Mouse (Mus musculus): ENCODE results near the gene Ostf1.

DNA sequence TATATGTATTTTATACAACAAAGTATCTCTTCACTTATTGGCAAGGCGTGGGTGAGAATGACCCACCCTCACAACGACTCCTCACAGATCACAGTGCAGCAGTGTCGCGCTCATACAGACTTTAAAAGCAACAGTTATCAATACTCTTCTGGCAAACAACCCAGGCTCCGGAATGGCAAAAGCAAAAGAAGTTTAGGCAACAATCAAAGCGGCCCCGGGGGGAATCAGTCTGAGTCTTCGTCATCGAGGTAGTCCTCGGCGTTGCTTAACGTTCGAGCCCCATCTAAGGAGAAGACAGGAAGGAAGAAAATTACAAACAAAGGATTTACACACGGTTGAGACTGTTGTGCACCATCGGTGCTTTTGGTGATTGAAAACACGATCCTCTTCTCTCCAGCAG, 50.6 kb downstream of the Ostf1 start:
- TF ChIP-seq CTCF (IDR thresholded peaks at IDR 0.05; ENCODE audit: control insufficient read depth, insufficient read depth, insufficient read length) (no peak), FOSL1 (IDR thresholded peaks at IDR 0.05; ENCODE audit: insufficient read depth, low read length, poor library complexity, severe bottlenecking) (no peak)
